Mouse (Mus musculus) kidney, embryonic 15.5 days (tissue): ENCODE data around the gene Zfp839. TPM values are rescaled to one million over a fixed set of nuclear protein-coding genes. Genes with fewer than 3 reads are reported as not detected.

ENCODE experiments used
- ATAC-seq: fragments of 200-750 bp; cut with Nextera tagmentation; replicated peaks from 2 replicates; pipeline ENCODE4 v1.8.0; 2017; ENCODE audit warnings: moderate TSS enrichment; ENCODE audit not compliant: low FRiP score
- H3K27ac ChIP-seq: fragments of 300-500 bp; sonication (generic); 2 replicates; pipeline ENCODE4 v1.5.1; 2015; ENCODE audit warnings: mild to moderate bottlenecking, inconsistent platforms
- H3K27me3 ChIP-seq: fragments of 300-500 bp; sonication (generic); 2 replicates; pipeline ENCODE4 v1.6.1; 2015; ENCODE audit warnings: inconsistent platforms
- H3K36me3 ChIP-seq: fragments of 300-500 bp; sonication (generic); 2 replicates; pipeline ENCODE4 v1.6.1; 2015; ENCODE audit warnings: inconsistent platforms
- H3K4me1 ChIP-seq: fragments of 300-500 bp; sonication (generic); 2 replicates; pipeline ENCODE4 v1.6.1; 2015; ENCODE audit warnings: inconsistent platforms
- H3K4me2 ChIP-seq: fragments of 300-500 bp; sonication (generic); 2 replicates; pipeline ENCODE4 v1.6.1; 2015; ENCODE audit warnings: moderate library complexity, mild to moderate bottlenecking, inconsistent platforms
- H3K4me3 ChIP-seq: fragments of 300-500 bp; sonication (generic); replicated peaks from 2 replicates; pipeline ENCODE4 v1.5.1; 2015; ENCODE audit warnings: mild to moderate bottlenecking, inconsistent platforms
- H3K9ac ChIP-seq: fragments of 300-500 bp; sonication (generic); 2 replicates; pipeline ENCODE4 v1.6.1; 2015; ENCODE audit warnings: mild to moderate bottlenecking, inconsistent platforms
- H3K9me3 ChIP-seq: fragments of 300-500 bp; sonication (generic); replicated peaks from 2 replicates; pipeline ENCODE4 v1.6.1; 2016; ENCODE audit warnings: inconsistent platforms
- WGBS: fragments of 180-500 bp; shearing (Covaris S2); methylation state at CpG from one replicate; pipeline ENCODE4 v1.1.7; 2015; ENCODE audit warnings: mixed read lengths; 5-methylcytosine and 5-hydroxymethylcytosine counted together
- polyA plus RNA-seq: library from polyadenylated mRNA; unstranded; fragments of >200 nt; fragmentation: Nextera tagmentation; extraction: Ambion mirVana; gene quantifications from 2 replicates; pipeline ENCODE4 v1.2.1, GENCODE M21; 2015

Zfp839 gene
- polyA plus RNA-seq, 1 experiment from 2014 or later: 6.4 TPM

DNA sequence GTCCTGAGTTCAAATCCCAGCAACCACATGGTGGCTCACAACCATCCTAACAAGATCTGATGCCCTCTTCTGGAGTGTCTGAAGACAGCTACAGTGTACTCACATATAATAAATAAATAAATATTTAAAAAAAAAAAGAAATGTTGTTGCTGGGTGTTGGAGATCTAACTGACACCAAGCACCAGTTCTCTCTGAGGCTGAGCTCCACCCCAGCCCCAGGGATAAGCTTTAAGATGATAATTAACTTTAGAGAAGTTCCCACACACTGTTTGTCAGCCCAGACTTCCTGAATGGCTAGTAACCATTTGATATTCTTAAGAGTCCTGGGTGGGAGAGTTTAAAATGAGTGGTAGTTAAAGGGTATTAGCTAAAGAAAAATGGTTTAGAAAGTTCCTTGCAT is 10.2 kb downstream of the Zfp839 start:
- Histone ChIP-seq H3K9me3 (no peaks in the 10 kb centered on the region), H3K36me3 (peaks cover 53% of the 10 kb centered on the region), H3K27me3 (no peaks in the 10 kb centered on the region), H3K27ac (no peak overlapping the region), H3K4me2 (no peak overlapping the region), H3K9ac (no peak overlapping the region), H3K4me1 (peaks cover 7% of the 10 kb centered on the region; the same call in 1 of the 2 replicates), H3K4me3 (no peak overlapping the region)
- no peak for ATAC-seq

DNA sequence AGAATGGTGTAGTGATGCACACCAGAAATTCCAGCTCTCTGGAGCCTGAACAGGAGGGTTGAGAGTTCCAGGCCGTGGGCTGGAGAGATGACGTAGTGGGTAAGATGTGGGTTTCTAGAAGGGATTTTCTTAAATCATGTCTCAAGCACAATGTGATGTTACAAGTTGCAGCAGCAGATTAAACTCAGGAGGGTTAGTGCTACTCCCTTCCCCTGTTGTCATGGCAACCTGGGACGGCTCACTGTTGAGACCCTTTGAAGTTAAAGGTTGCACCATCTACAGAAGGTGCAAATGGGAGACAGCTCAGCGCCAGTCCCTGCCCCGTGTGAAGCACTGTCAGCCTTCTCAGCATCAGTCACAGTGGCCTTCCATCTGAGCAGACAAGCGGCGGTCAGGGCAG is 11.2 kb downstream of the Zfp839 start:
- H3K36me3 ChIP-seq: peaks cover 53% of the 10 kb centered on the region
- H3K4me2 ChIP-seq: no peak overlapping the region
- no peak overlapping the region for H3K27ac ChIP-seq
- H3K27me3 ChIP-seq: no peaks in the 10 kb centered on the region
- no peak overlapping the region for H3K4me3 ChIP-seq
- 37% methylated on average over 7 of the region's 7 CpGs for WGBS
- H3K9me3 ChIP-seq: no peaks in the 10 kb centered on the region
- H3K9ac ChIP-seq: no peak overlapping the region
- H3K4me1 ChIP-seq: peaks cover 7% of the 10 kb centered on the region; the same call in 1 of the 2 replicates
- 0 out of 2 replicates have a peak, but pooled peaks have one; percentile 9 for ATAC-seq

DNA sequence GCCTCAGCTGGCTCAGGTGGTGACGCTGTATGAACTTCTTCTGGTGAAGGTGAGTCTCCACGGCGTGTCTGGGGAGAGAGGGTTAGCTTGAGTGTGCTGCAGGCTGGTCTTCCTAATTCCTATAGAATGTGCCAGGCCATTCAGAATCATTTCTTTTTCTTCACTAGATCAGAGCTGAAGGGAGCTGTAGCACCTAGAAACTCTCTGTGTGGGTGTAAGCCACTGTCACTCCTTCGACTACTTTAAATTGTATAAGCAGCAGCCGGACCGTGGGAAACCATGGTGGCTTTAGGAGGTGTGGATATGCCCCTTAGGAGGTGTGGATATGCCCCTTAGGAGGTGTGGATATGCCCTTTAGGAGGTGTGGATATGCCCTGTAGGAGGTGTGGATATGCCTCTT is 14.0 kb downstream of the Zfp839 start:
- no peak overlapping the region for H3K4me3 ChIP-seq
- WGBS: 91% methylated on average over 6 of the region's 6 CpGs
- H3K4me1 ChIP-seq: no peaks in the 10 kb centered on the region
- no peaks in the 10 kb centered on the region for H3K9me3 ChIP-seq
- no peak overlapping the region for H3K9ac ChIP-seq
- H3K27me3 ChIP-seq: no peaks in the 10 kb centered on the region
- ATAC-seq: no peak
- no peak overlapping the region for H3K27ac ChIP-seq
- H3K4me2 ChIP-seq: no peak overlapping the region
- H3K36me3 ChIP-seq: peaks cover 78% of the 10 kb centered on the region

DNA sequence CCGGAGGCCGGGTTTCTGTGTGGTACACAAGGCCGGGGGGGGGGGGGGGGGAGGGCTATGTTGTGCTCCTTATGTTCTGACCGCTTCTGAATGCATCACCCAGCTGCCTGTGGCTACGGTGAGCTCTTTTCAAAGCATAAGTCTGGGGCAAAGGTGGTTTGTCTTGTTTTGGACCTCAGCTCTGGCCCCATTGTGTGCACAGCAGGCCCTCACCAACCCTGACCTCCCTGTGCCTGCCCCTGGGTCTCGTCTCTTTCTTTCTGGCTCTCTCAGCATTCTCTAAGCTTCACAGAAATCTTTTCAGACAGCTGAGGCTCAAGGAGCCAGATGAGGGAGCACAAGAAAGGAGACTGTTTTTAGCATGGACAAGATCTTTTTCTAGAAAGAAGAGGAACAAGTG is 15.5 kb downstream of the Zfp839 start:
- Histone ChIP-seq H3K27me3 (no peaks in the 10 kb centered on the region), H3K4me2 (no peak overlapping the region), H3K27ac (no peak overlapping the region), H3K9me3 (no peaks in the 10 kb centered on the region), H3K4me3 (no peak overlapping the region), H3K36me3 (peaks cover 86% of the 10 kb centered on the region), H3K9ac (no peak overlapping the region), H3K4me1 (no peaks in the 10 kb centered on the region)
- no peak for ATAC-seq
- 82% methylated on average over 6 of the region's 6 CpGs for WGBS

DNA sequence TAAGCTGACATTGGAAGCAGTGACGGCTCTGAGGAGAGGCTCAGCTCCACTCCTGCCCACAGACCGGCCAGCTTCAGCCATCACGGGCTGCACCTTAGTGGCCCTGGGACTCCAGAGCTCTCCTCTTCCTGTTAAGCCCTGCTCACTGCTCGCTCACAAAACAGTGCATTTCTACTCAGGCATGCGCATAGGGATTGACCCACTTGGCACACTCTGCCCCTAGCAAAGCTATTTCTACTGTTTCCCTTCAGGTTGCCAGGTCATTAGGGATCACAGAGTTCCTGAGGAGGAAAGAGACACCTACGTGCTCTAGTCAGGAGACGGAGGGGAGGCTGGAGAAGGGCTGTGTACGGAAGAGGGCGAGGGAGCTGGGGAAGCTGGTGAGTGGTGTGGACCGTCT is 15.9 kb downstream of the Zfp839 start:
- H3K27ac ChIP-seq: no peak overlapping the region
- no peak for ATAC-seq
- no peak overlapping the region for H3K9ac ChIP-seq
- H3K4me1 ChIP-seq: no peaks in the 10 kb centered on the region
- 89% methylated on average over 10 of the region's 10 CpGs for whole genome bisulfite sequencing
- H3K9me3 ChIP-seq: no peaks in the 10 kb centered on the region
- H3K4me3 ChIP-seq: no peak overlapping the region
- peaks cover 86% of the 10 kb centered on the region for H3K36me3 ChIP-seq
- H3K4me2 ChIP-seq: no peak overlapping the region
- no peaks in the 10 kb centered on the region for H3K27me3 ChIP-seq

DNA sequence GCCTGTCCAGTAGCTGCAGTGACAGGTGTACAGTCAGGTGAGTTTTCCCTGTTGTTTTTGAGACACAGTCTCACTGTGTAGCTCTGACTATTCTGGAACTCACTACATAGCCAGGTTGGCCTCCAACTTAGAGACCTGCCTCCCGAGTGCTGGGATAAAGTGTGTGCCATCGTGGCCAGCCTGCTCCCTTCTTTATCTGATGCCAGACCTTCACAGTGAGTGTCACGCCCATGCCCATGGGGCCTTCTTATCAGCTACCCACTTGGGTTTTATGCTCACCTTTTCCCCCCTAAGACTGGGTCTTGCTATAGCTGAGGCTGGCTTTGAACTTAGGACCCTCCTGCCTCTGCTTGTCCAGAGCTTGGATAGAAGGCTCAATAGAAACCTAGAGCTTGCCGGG is 20.1 kb downstream of the Zfp839 start:
- no peaks in the 10 kb centered on the region for H3K4me1 ChIP-seq
- H3K9ac ChIP-seq: no peak overlapping the region
- no peak overlapping the region for H3K4me2 ChIP-seq
- H3K27ac ChIP-seq: no peak overlapping the region
- WGBS: 88% methylated on average over 4 of the region's 4 CpGs
- peaks cover 87% of the 10 kb centered on the region for H3K36me3 ChIP-seq
- H3K4me3 ChIP-seq: no peak overlapping the region
- no peaks in the 10 kb centered on the region for H3K9me3 ChIP-seq
- no peaks in the 10 kb centered on the region for H3K27me3 ChIP-seq
- ATAC-seq: no peak

DNA sequence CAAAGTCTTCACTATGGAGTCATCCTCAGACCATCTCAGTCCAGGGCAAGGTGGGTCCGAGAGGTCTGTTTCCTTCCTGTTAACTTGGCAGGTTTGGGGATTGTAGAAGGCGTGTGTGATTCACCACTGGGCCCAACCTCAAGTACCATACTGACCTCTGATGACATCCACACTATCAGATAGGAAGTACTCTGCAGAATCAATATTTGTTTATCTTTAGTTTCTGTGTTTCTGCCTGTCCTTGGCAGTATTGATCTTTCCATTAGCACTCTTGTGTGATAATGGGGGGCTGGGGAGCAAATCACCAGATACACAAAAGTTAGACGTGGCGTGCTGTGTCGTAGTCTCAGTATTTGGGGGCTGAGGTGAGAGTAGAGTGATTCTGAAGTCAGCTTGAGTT is 21.2 kb downstream of the Zfp839 start:
- Histone ChIP-seq H3K27ac (no peak overlapping the region), H3K9ac (no peak overlapping the region), H3K36me3 (peaks cover 88% of the 10 kb centered on the region), H3K4me3 (no peak overlapping the region), H3K27me3 (no peaks in the 10 kb centered on the region), H3K9me3 (no peaks in the 10 kb centered on the region), H3K4me2 (no peak overlapping the region), H3K4me1 (no peaks in the 10 kb centered on the region)
- 95% methylated on average over 5 of the region's 5 CpGs for WGBS
- ATAC-seq: no peak

DNA sequence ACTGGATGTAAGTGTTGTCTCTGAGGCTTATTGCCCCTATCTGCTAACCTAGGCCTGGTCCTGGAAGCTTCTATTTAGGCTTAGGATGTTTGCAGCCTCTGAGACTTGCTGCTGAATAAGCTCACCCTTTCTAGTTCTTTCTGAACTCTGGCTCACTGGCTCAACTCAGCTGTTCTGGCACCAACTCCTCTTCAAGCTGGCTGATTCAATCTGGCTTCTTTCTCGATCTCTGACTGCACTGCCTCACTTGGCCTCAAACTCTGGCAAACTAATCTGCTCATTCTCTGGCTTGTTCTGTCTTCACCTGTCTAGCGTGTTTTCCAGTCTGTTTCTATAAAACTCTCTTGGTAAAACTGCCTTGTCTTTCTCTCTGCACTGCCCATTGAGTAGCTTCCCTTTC is 25.3 kb downstream of the Zfp839 start:
- no peaks in the 10 kb centered on the region for H3K27me3 ChIP-seq
- no peak overlapping the region for H3K27ac ChIP-seq
- WGBS: 89% methylated on average over 2 of the region's 2 CpGs
- peaks cover 86% of the 10 kb centered on the region for H3K36me3 ChIP-seq
- no peaks in the 10 kb centered on the region for H3K4me1 ChIP-seq
- no peak overlapping the region for H3K4me2 ChIP-seq
- no peak overlapping the region for H3K9ac ChIP-seq
- H3K9me3 ChIP-seq: no peaks in the 10 kb centered on the region
- H3K4me3 ChIP-seq: no peak overlapping the region
- ATAC-seq: no peak

DNA sequence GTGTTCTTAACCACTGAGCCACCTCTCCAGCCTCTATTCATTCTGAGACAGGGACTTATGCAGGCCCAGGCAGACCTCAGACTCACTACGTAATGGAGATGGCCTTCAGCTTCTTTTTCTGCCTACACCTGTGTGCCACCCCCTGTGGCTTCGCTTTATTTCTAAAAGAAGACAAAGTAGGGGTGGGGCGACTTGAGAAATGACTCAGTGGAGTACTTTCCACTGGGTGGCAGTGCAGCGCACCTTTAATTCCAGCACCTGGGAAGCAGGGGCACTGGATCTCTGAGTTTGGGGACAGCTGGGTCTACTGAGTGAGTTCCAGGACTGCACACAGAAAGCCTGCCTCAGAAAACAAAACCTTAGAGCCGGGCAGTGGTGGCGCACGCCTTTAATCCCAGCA is 32.2 kb downstream of the Zfp839 start:
- Histone ChIP-seq H3K9ac (no peak overlapping the region), H3K27ac (no peak overlapping the region), H3K4me1 (no peaks in the 10 kb centered on the region), H3K36me3 (peaks cover 64% of the 10 kb centered on the region), H3K4me2 (no peak overlapping the region), H3K4me3 (no peak overlapping the region), H3K9me3 (no peaks in the 10 kb centered on the region), H3K27me3 (no peaks in the 10 kb centered on the region)
- WGBS: 87% methylated on average over 7 of the region's 7 CpGs
- no peak for ATAC-seq

DNA sequence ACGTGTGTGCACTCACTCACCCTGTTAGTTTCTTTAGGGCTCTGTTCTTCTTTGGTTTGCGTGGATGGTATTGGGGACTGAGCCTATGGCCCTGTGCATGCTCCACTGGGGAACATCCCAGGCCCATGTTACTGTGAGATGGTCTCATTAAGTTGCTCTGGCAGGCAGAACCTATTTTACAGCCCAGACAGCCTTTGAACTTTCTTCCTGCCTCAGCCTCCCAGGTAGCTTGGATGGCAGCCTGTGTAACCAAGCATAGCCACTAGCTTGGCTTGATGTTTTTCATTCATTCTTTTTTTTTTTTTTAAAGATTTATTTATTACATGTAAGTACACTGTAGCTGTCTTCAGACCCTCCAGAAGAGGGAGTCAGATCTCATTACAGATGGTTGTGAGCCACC is 35.2 kb downstream of the Zfp839 start:
- no peak overlapping the region for H3K27ac ChIP-seq
- H3K4me1 ChIP-seq: peaks cover 17% of the 10 kb centered on the region
- no peak overlapping the region for H3K4me2 ChIP-seq
- H3K36me3 ChIP-seq: peaks cover 38% of the 10 kb centered on the region
- no peak overlapping the region for H3K9ac ChIP-seq
- no peaks in the 10 kb centered on the region for H3K9me3 ChIP-seq
- ATAC-seq: no peak
- H3K4me3 ChIP-seq: no peak overlapping the region
- no peaks in the 10 kb centered on the region for H3K27me3 ChIP-seq
- 86% methylated on average over 2 of the region's 2 CpGs for WGBS

DNA sequence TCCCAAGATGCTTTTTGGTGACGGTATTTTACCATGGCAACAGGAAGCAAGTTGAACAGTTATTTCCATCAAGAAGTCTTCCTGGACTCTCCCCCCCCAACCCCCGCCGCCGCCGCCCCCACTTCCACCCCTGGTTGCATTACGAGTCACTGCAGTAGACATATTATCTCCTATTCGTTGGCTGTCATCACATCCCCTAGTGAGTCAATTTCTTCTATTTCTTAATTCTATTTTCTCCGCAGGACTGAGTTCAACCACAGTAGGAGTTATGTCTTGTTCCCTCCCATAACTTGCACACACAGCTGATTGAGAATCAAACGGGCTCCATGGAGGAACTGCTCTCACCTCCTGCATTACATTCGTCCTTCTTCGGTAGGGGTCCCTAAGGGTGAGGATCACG is 38.1 kb downstream of the Zfp839 start:
- H3K36me3 ChIP-seq: peaks cover 11% of the 10 kb centered on the region
- 34% methylated on average over 12 of the region's 12 CpGs for WGBS
- 0 out of 2 replicates have a peak overlapping the region, but pooled peaks have one; percentile 43 for H3K27ac ChIP-seq
- peaks cover 21% of the 10 kb centered on the region for H3K4me1 ChIP-seq
- ATAC-seq: no peak
- no peaks in the 10 kb centered on the region for H3K27me3 ChIP-seq
- peak overlapping the region; percentile 82 for H3K9ac ChIP-seq
- peak overlapping the region; percentile 95 for H3K4me2 ChIP-seq
- peak overlapping the region; percentile 95 for H3K4me3 ChIP-seq
- H3K9me3 ChIP-seq: no peaks in the 10 kb centered on the region

DNA sequence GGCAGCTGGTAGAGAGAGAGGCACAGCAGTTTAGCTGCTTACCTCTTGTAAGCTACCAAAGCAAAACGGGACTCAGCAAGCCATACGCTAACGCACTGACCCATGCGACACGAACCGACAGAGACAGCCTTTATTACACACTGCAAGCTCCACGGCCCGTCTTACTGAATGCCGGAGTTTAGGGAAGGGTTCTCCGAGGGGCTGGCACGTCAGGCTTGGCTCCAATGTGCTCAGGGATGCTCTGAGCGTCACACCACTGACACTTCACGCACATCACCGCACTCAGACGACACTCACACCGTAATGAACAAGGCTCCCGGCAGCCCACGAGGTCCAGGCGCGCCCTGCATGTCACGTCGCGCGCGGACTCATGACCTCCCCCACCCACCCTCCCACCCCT is 38.6 kb downstream of the Zfp839 start:
- under 1% methylated on average over 25 of the region's 25 CpGs for WGBS
- no peaks in the 10 kb centered on the region for H3K9me3 ChIP-seq
- 0 out of 2 replicates have a peak overlapping the region, but pooled peaks have one; percentile 43 for H3K27ac ChIP-seq
- ATAC-seq: peak; percentile 49
- H3K36me3 ChIP-seq: peaks cover 6% of the 10 kb centered on the region
- H3K4me2 ChIP-seq: peak overlapping the region; percentile 95
- peak overlapping the region; percentile 82 for H3K9ac ChIP-seq
- H3K4me3 ChIP-seq: peak overlapping the region; percentile 95
- H3K27me3 ChIP-seq: no peaks in the 10 kb centered on the region
- peaks cover 21% of the 10 kb centered on the region for H3K4me1 ChIP-seq
